In genomic region chr4:45878929-45879328, GRCm38 (mm10) we compare ENCODE assay signal across 10 mouse cellular contexts. TPM values are rescaled to one million over a fixed set of nuclear protein-coding genes. Genes with fewer than 3 reads are reported as not detected.
DNase-seq lines count a peak whose midpoint lies in the region; ATAC-seq and TF ChIP-seq lines count a peak whose summit lies in the region.
"Had no signal": no experiment of that assay in that cellular context is flagged by ENCODE, and none has a peak within 500 bp of the region (broad histone marks: within the 10 kb centered on the region; RNA-seq: fewer than 3 reads in every experiment).

No protein-coding gene starts in this region.

- H3K27ac ChIP-seq in midbrain, embryonic 14.5 days (replicated peaks; ENCODE audit: low read depth, low read length), result no peak overlapping the region
- H3K27ac ChIP-seq in midbrain, embryonic 13.5 days, result no peak overlapping the region
- no peak overlapping the region for H3K27ac ChIP-seq in cerebellum, adult 2 months (ENCODE audit: insufficient read depth, low read length)
- H3K27ac ChIP-seq in liver, embryonic 14.5 days, result no peak overlapping the region
- H3K27ac ChIP-seq: lung, embryonic 15.5 days; stomach, embryonic 15.5 days had no signal

- no peak overlapping the region for H3K4me2 ChIP-seq in midbrain, embryonic 14.5 days (ENCODE audit: low read length)
- H3K4me2 ChIP-seq in midbrain, embryonic 13.5 days (replicated peaks), result no peak overlapping the region
- no peak overlapping the region for H3K4me2 ChIP-seq in liver, embryonic 14.5 days (ENCODE audit: low read depth)
- H3K4me2 ChIP-seq: lung, embryonic 15.5 days; stomach, embryonic 15.5 days had no signal

- TF ChIP-seq POLR2A in cerebellum, adult 2 months (IDR thresholded peaks at IDR 0.05; ENCODE audit: borderline replicate concordance, insufficient read depth, low read length), result no peak

- DNase-seq in adrenal gland, adult (ENCODE audit: inconsistent age in 2 of 2, low spot score in 1 of 2), result peak; percentile 38 to 86
- DNase-seq in adrenal gland, postnatal 4 days (ENCODE audit: low spot score in 2 of 2), result no peak
- peak; percentile 86 for DNase-seq in midbrain, embryonic 14.5 days
- peak; percentile 10 to 18 for DNase-seq in cerebellum, adult 2 months
- DNase-seq in hindlimb bud, embryonic 11.5 days (ENCODE audit: extremely low spot score, low read depth, low spot score), result peak; percentile 39
- no peak for DNase-seq in liver, embryonic 14.5 days (ENCODE audit: low read depth in 3 of 3, low spot score in 3 of 3)
- DNase-seq in thymus, postnatal 4 days, result peak; percentile 53

- TF ChIP-seq CTCF in cerebellum, adult 2 months (IDR thresholded peaks at IDR 0.05; ENCODE audit: borderline replicate concordance, insufficient read depth, low read depth, low read length), result peak; percentile 44; the same call in 1 of the 2 replicates
- peak; percentile 70 for TF ChIP-seq CTCF in liver, embryonic 14.5 days (IDR thresholded peaks at IDR 0.05; ENCODE audit: low read depth)

- H3K36me3 ChIP-seq in midbrain, embryonic 14.5 days (ENCODE audit: control insufficient read depth, insufficient read depth, low read length), result no peaks in the 10 kb centered on the region
- no peaks in the 10 kb centered on the region for H3K36me3 ChIP-seq in midbrain, embryonic 13.5 days
- H3K36me3 ChIP-seq in liver, embryonic 14.5 days (replicated peaks; ENCODE audit: control insufficient read depth, insufficient read depth, low read depth), result no peaks in the 10 kb centered on the region
- H3K36me3 ChIP-seq: lung, embryonic 15.5 days; stomach, embryonic 15.5 days had no signal

- H3K9ac ChIP-seq in midbrain, embryonic 14.5 days (replicated peaks; ENCODE audit: low read length), result no peak overlapping the region
- H3K9ac ChIP-seq in midbrain, embryonic 13.5 days (replicated peaks), result no peak overlapping the region
- no peak overlapping the region for H3K9ac ChIP-seq in liver, embryonic 14.5 days (replicated peaks)
- H3K9ac ChIP-seq: lung, embryonic 15.5 days; stomach, embryonic 15.5 days had no signal

- TF ChIP-seq EP300 in liver, embryonic 14.5 days (IDR thresholded peaks at IDR 0.05; ENCODE audit: low read depth), result no peak

- H3K4me1 ChIP-seq in midbrain, embryonic 14.5 days (ENCODE audit: control insufficient read depth, insufficient read depth, low read length), result no peaks in the 10 kb centered on the region
- no peaks in the 10 kb centered on the region for H3K4me1 ChIP-seq in midbrain, embryonic 13.5 days (replicated peaks)
- H3K4me1 ChIP-seq in cerebellum, adult 2 months (ENCODE audit: control insufficient read depth, insufficient read depth, low read length), result no peaks in the 10 kb centered on the region
- H3K4me1 ChIP-seq in liver, embryonic 14.5 days (replicated peaks; ENCODE audit: control insufficient read depth in 2 of 2, insufficient read depth in 2 of 2, low read length in 1 of 2), result no peaks in the 10 kb centered on the region
- H3K4me1 ChIP-seq: lung, embryonic 15.5 days; stomach, embryonic 15.5 days had no signal

- no peak overlapping the region for H3K4me3 ChIP-seq in midbrain, embryonic 14.5 days (replicated peaks; ENCODE audit: low read depth, low read length)
- H3K4me3 ChIP-seq in midbrain, embryonic 13.5 days (replicated peaks), result no peak overlapping the region
- no peak overlapping the region for H3K4me3 ChIP-seq in cerebellum, adult 2 months (replicated peaks; ENCODE audit: insufficient read depth, low read depth, low read length)
- no peak overlapping the region for H3K4me3 ChIP-seq in liver, embryonic 14.5 days (ENCODE audit: insufficient read depth in 1 of 2, low read depth in 2 of 2, low read length in 2 of 2)
- H3K4me3 ChIP-seq: lung, embryonic 15.5 days; stomach, embryonic 15.5 days had no signal

- H3K27me3 ChIP-seq in midbrain, embryonic 14.5 days (ENCODE audit: control insufficient read depth, insufficient read depth, low read length), result no peaks in the 10 kb centered on the region
- H3K27me3 ChIP-seq in midbrain, embryonic 13.5 days, result no peaks in the 10 kb centered on the region
- no peaks in the 10 kb centered on the region; the same call in 1 of the 2 replicates for H3K27me3 ChIP-seq in cerebellum, adult 2 months (ENCODE audit: control insufficient read depth, insufficient read depth, low read length)
- H3K27me3 ChIP-seq in liver, embryonic 14.5 days (ENCODE audit: control insufficient read depth, insufficient read depth, low read length), result no peaks in the 10 kb centered on the region
- H3K27me3 ChIP-seq: lung, embryonic 15.5 days; stomach, embryonic 15.5 days had no signal

- 0 out of 2 replicates have a peak, but pooled peaks cover 7% of the 10 kb centered on the region for H3K9me3 ChIP-seq in midbrain, embryonic 14.5 days (ENCODE audit: control insufficient read depth, low read length)
- no peaks in the 10 kb centered on the region for H3K9me3 ChIP-seq in midbrain, embryonic 13.5 days
- no peaks in the 10 kb centered on the region for H3K9me3 ChIP-seq in liver, embryonic 14.5 days (ENCODE audit: control insufficient read depth, low read length)
- H3K9me3 ChIP-seq: lung, embryonic 15.5 days; stomach, embryonic 15.5 days had no signal

- ATAC-seq in midbrain, embryonic 14.5 days (ENCODE audit: low FRiP score, low TSS enrichment), result no peak
- no peak for ATAC-seq in midbrain, embryonic 13.5 days
- no peak for ATAC-seq in liver, embryonic 14.5 days (ENCODE audit: insufficient read depth)

- WGBS in midbrain, embryonic 14.5 days, result 42% methylated on average over 5 of the region's 5 CpGs
- WGBS in midbrain, embryonic 13.5 days, result 46% methylated on average over 5 of the region's 5 CpGs
- 36% methylated on average over 5 of the region's 5 CpGs for WGBS in cerebellum, adult 2 months
- WGBS in liver, embryonic 14.5 days (ENCODE audit: insufficient replicate concordance), result 30% methylated on average over 5 of the region's 5 CpGs

RNA-seq across cellular contexts. Expression of gene Ccdc180, which starts 11.2 kb away (rescaled TPM):
- under 1 TPM; 0.08 to 0.25 TPM for total RNA-seq in adrenal gland, postnatal 4 days (2021)
- 0.07 and 0.14 TPM in 2 replicates for polyA plus RNA-seq in midbrain, embryonic 14.5 days (2014; fragmentation: Nextera tagmentation; extraction: Ambion mirVana)
- 0.14 and 0.43 TPM in 2 replicates for polyA plus RNA-seq in midbrain, embryonic 13.5 days (2015; fragmentation: Nextera tagmentation; extraction: Ambion mirVana)
- polyA plus RNA-seq in cerebellum, adult 2 months (2012; rRNA removed), result 0.29 TPM in 2 replicates
- 0.01 TPM in 2 replicates for polyA plus RNA-seq in liver, embryonic 14.5 days (2012; rRNA removed)
- polyA plus RNA-seq in liver, embryonic 14.5 days (2014; fragmentation: Nextera tagmentation; extraction: Ambion mirVana), result 0.06 and 0.08 TPM in 2 replicates

RNA-seq across cellular contexts. Expression of gene Stra6l, which starts 30.5 kb away (rescaled TPM):
- 1 to 10 TPM in 1 of 2 experiments, under 1 TPM in 1; 0.25 to 4.4 TPM for total RNA-seq in adrenal gland, postnatal 4 days (2021)
- polyA plus RNA-seq in midbrain, embryonic 14.5 days (2014; fragmentation: Nextera tagmentation; extraction: Ambion mirVana), result 1.1 and 1.7 TPM in 2 replicates
- 1.1 and 1.2 TPM in 2 replicates for polyA plus RNA-seq in midbrain, embryonic 13.5 days (2015; fragmentation: Nextera tagmentation; extraction: Ambion mirVana)
- 0.03 and 0.05 TPM in 2 replicates for polyA plus RNA-seq in cerebellum, adult 2 months (2012; rRNA removed)
- polyA plus RNA-seq in liver, embryonic 14.5 days (2012; rRNA removed), result 3.9 and 4.6 TPM in 2 replicates
- polyA plus RNA-seq in liver, embryonic 14.5 days (2014; fragmentation: Nextera tagmentation; extraction: Ambion mirVana), result 4.4 and 4.6 TPM in 2 replicates
- polyA plus RNA-seq: lung, embryonic 15.5 days had no signal

RNA-seq across cellular contexts. Expression of gene Igfbpl1, which starts 52.2 kb away (rescaled TPM):
- 1 to 10 TPM in 1 of 2 experiments, under 1 TPM in 1; 0.73 to 2.1 TPM for total RNA-seq in adrenal gland, postnatal 4 days (2021)
- 112 and 143 TPM in 2 replicates for polyA plus RNA-seq in midbrain, embryonic 14.5 days (2014; fragmentation: Nextera tagmentation; extraction: Ambion mirVana)
- polyA plus RNA-seq in midbrain, embryonic 13.5 days (2015; fragmentation: Nextera tagmentation; extraction: Ambion mirVana), result 69.9 and 83.3 TPM in 2 replicates
- polyA plus RNA-seq in cerebellum, adult 2 months (2012; rRNA removed), result 0.38 and 0.51 TPM in 2 replicates
- 0.03 and 0.69 TPM in 2 replicates for polyA plus RNA-seq in liver, embryonic 14.5 days (2012; rRNA removed)
- polyA plus RNA-seq in liver, embryonic 14.5 days (2014; fragmentation: Nextera tagmentation; extraction: Ambion mirVana), result not detected in 2 replicates

Comparison
In these comparisons a context has a peak if more than half of its experiments do, and no peak if none do; other contexts are left out.
1. DNase-seq: peak in adrenal gland, adult (2 of 2), midbrain, embryonic 14.5 days (single experiment), cerebellum, adult 2 months (2 of 2), hindlimb bud, embryonic 11.5 days (single experiment) and thymus, postnatal 4 days (single experiment); none in adrenal gland, postnatal 4 days (0 of 2) and liver, embryonic 14.5 days (0 of 3).
2. RNA of gene Igfbpl1, which starts 52.2 kb away (polyA plus RNA-seq): 112 to 143 TPM in midbrain, embryonic 14.5 days and 69.9 to 83.3 TPM in midbrain, embryonic 13.5 days; 0.38 to 0.51 TPM in cerebellum, adult 2 months and 0.03 to 0.69 TPM in liver, embryonic 14.5 days; every median in the first group is over 10 times any median in the second.